Mouse (Mus musculus) midbrain, embryonic 11.5 days (tissue): ENCODE data around the gene Hk1. TPM values are rescaled to one million over a fixed set of nuclear protein-coding genes. Genes with fewer than 3 reads are reported as not detected.

Source experiments
- ATAC-seq: fragments of 200-750 bp; cut with Nextera tagmentation; 2 replicates; pipeline ENCODE4 v1.8.0; 2017; ENCODE audit warnings: moderate TSS enrichment, moderate library complexity; ENCODE audit not compliant: low FRiP score
- DNase-seq: peaks from one replicate; pipeline ENCODE4 v3.0.0; 2015; ENCODE audit warnings: low spot score; ENCODE audit errors: missing footprints
- H3K27ac ChIP-seq: fragments of 300-500 bp; sonication (generic); 2 replicates; pipeline ENCODE4 v1.5.1; 2014; ENCODE audit warnings: low read depth, low read length
- H3K27me3 ChIP-seq: fragments of 300-500 bp; sonication (generic); 2 replicates; pipeline ENCODE4 v1.6.1; 2014; ENCODE audit warnings: mild to moderate bottlenecking, low read length, moderate library complexity, mixed read lengths; ENCODE audit not compliant: control insufficient read depth, insufficient read depth
- H3K36me3 ChIP-seq: fragments of 300-500 bp; sonication (generic); 2 replicates; pipeline ENCODE4 v1.6.1; 2014; ENCODE audit warnings: mild to moderate bottlenecking, low read length, moderate library complexity, mixed read lengths; ENCODE audit not compliant: control insufficient read depth, insufficient read depth
- H3K4me1 ChIP-seq: fragments of 300-500 bp; sonication (generic); 2 replicates; pipeline ENCODE4 v1.6.1; 2014; ENCODE audit warnings: low read length; ENCODE audit not compliant: control insufficient read depth, insufficient read depth
- H3K4me2 ChIP-seq: fragments of 300-500 bp; sonication (generic); 2 replicates; pipeline ENCODE4 v1.6.1; 2014; ENCODE audit warnings: mild to moderate bottlenecking, moderate library complexity
- H3K4me3 ChIP-seq: fragments of 300-500 bp; sonication (generic); 2 replicates; pipeline ENCODE4 v1.5.1; 2014; ENCODE audit warnings: low read depth, low read length
- H3K9ac ChIP-seq: fragments of 300-500 bp; sonication (generic); 2 replicates; pipeline ENCODE4 v1.6.1; 2014; ENCODE audit warnings: low read length
- H3K9me3 ChIP-seq: fragments of 300-500 bp; sonication (generic); 2 replicates; pipeline ENCODE4 v1.6.1; 2016; ENCODE audit warnings: low read length; ENCODE audit not compliant: control insufficient read depth
- WGBS: fragments of 180-500 bp; shearing (Covaris S2); extraction: QIAGEN DNeasy Blood & Tissue Kit; methylation state at CpG from one replicate; pipeline ENCODE4 v1.1.7; 2014; 5-methylcytosine and 5-hydroxymethylcytosine counted together
- polyA plus RNA-seq: library from polyadenylated mRNA; unstranded; fragments of >200 nt; fragmentation: Nextera tagmentation; extraction: Ambion mirVana; gene quantifications from 2 replicates; pipeline ENCODE4 v1.2.1, GENCODE M21; 2014

Hk1 gene
- polyA plus RNA-seq, 1 experiment from 2014 or later: 23.4 TPM

DNA sequence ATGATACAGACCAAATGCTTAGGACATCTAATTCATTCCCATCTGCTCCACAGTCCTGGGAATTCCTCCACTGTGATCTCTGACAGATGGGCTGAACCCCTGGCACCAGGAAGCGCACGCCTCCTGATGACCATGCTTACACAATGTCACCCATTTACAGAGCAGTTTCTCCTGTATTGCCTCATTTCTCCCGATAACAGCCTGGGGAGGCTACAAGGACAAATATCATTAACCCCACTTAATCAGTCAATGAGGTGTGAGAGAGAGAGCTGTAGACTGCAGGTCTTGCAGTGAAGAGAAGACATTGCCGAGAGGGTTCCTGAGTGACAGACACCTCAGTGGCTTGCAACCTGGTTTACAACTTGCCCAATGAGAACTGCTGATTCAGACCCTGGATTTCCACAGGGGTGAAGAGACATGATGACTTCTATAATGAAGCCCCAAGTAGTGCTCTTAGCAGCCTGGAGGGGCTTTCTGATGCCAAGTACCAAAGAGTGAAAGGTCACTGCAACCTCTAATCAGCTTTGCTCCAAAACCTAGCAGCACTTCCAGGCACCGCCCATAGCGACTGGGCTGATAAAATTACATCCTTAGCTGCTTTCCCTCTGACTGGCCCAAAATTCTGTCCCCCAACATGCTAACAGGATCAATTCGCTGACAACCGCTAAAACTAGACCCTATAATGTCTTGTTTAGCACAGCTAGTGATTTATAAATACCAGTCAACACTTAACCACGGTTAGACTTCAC is 35.5 kb downstream of the Hk1 start:
- Histone ChIP-seq H3K27ac (no peak overlapping the region), H3K9ac (no peak overlapping the region), H3K27me3 (no peaks in the 10 kb centered on the region), H3K4me2 (no peak overlapping the region), H3K36me3 (no peaks in the 10 kb centered on the region), H3K9me3 (no peaks in the 10 kb centered on the region), H3K4me3 (no peak overlapping the region), H3K4me1 (peaks cover 8% of the 10 kb centered on the region)
- ATAC-seq (no peak), DNase-seq (no peak)
- WGBS: 82% methylated on average over 9 of the region's 9 CpGs

DNA sequence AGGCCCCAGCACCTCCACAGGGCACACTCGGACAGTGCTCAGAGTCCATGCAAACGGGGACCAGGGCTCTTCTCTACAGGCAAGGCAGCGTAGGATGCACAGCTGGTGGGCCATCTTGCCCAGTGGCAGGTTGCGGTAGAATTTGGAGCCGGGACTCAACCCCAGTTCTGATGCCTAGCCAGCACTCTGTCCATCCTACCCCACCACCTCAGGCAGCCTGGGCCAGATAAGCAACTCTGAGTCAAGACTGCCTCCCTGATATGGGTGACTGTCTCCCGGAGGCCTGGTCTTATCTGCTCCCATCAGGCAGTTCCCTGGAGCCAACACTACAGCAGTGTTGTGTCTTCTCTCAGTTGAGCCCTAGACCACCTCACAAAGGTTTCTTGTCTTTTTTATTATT is 37.2 kb downstream of the Hk1 start:
- Histone ChIP-seq H3K4me3 (no peak overlapping the region), H3K9me3 (no peaks in the 10 kb centered on the region), H3K4me1 (peaks cover 13% of the 10 kb centered on the region), H3K4me2 (no peak overlapping the region), H3K36me3 (no peaks in the 10 kb centered on the region), H3K27me3 (no peaks in the 10 kb centered on the region), H3K9ac (no peak overlapping the region), H3K27ac (no peak overlapping the region)
- DNase-seq (no peak), ATAC-seq (no peak)
- 82% methylated on average over 6 of the region's 6 CpGs for WGBS

DNA sequence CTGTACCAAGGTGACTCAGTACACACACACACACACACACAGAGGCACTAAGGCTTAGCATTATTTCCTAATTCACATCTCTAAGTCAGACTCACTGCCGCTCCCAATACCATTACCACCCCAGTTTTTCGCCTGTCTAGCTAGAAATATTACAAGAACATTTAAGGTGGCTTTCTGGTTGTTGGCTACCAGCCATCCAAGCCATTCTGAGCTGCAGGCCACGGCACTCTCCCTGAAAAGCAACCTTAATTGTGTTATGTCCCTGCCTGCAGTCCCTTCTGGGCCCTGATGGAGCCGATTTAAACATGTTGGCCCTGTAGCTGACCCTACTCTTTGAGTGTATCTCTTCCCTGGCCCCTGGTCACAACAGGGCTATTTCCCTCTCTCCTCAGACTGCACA is 37.8 kb downstream of the Hk1 start:
- peaks cover 15% of the 10 kb centered on the region for H3K4me1 ChIP-seq
- H3K4me2 ChIP-seq: no peak overlapping the region
- ATAC-seq: no peak
- H3K36me3 ChIP-seq: no peaks in the 10 kb centered on the region
- no peak for DNase-seq
- no peak overlapping the region for H3K9ac ChIP-seq
- no peak overlapping the region for H3K4me3 ChIP-seq
- 88% methylated on average over 4 of the region's 4 CpGs for WGBS
- H3K27ac ChIP-seq: no peak overlapping the region
- no peaks in the 10 kb centered on the region for H3K27me3 ChIP-seq
- H3K9me3 ChIP-seq: no peaks in the 10 kb centered on the region

DNA sequence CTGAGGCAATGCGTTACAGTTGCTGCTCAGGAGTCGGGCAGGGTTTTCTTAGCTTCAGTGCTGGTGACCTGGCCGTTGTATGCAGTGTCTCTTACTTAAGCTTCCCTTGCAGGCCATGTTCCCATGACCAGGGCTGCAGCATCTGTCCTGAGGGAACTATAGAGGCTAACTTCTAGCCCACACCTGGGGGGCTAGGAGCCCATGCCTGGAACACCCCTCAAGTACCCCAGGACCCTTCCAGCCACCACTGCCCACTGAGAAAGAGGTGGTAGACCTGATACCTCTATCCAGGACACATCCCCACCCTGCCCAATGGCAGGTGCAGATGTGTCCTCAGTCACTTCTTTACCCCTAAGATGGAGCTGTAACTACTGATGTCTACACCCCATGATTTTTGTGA is 38.7 kb downstream of the Hk1 start:
- H3K4me1 ChIP-seq: peaks cover 19% of the 10 kb centered on the region
- peak overlapping the region; percentile 55 for H3K4me3 ChIP-seq
- ATAC-seq (no peak), DNase-seq (no peak)
- no peaks in the 10 kb centered on the region for H3K27me3 ChIP-seq
- H3K36me3 ChIP-seq: no peaks in the 10 kb centered on the region
- no peak overlapping the region for H3K27ac ChIP-seq
- WGBS: 29% methylated on average over 3 of the region's 3 CpGs
- H3K9ac ChIP-seq: peak overlapping the region; percentile 67
- no peaks in the 10 kb centered on the region for H3K9me3 ChIP-seq
- peak overlapping the region; percentile 73 for H3K4me2 ChIP-seq

DNA sequence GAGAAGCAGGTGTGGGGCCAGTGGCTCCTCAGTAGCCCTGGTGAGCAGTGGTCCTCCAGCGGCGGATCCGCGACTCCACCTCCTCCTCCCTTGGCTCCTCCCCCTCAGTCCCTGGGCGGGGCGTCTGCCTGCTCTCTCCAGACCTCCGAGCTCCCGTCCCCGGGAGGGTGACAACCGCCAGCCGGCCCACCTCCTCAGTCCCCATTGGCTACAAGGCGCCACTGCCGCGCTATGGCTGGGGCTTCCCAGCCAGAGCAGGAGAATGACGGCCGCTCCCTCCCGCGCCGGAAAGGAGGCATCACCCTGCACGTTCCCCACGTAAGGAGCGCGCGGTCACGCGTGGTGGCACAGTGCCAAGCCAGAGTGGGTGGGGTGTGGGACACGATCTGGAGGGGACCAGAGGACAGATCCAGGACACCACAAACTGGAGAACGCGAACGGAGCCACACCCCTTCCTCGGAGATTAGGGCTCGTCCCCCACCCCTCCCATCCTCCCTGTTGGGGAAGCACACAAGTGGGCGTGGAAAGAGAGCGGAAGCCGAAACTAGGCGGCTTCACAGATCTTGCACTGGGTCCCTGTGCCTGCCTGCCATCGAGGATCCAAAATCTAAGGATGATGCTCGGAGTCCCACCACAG is 39.5 kb downstream of the Hk1 start:
- WGBS: under 1% methylated on average over 38 of the region's 38 CpGs
- peak overlapping the region; percentile 55 for H3K4me3 ChIP-seq
- no peaks in the 10 kb centered on the region for H3K9me3 ChIP-seq
- no peaks in the 10 kb centered on the region for H3K36me3 ChIP-seq
- H3K27ac ChIP-seq: peak overlapping the region; percentile 64
- peak overlapping the region; percentile 67 for H3K9ac ChIP-seq
- peaks cover 19% of the 10 kb centered on the region for H3K4me1 ChIP-seq
- DNase-seq (peak; percentile 100), ATAC-seq (peak; percentile 98)
- no peaks in the 10 kb centered on the region for H3K27me3 ChIP-seq
- peak overlapping the region; percentile 73 for H3K4me2 ChIP-seq

DNA sequence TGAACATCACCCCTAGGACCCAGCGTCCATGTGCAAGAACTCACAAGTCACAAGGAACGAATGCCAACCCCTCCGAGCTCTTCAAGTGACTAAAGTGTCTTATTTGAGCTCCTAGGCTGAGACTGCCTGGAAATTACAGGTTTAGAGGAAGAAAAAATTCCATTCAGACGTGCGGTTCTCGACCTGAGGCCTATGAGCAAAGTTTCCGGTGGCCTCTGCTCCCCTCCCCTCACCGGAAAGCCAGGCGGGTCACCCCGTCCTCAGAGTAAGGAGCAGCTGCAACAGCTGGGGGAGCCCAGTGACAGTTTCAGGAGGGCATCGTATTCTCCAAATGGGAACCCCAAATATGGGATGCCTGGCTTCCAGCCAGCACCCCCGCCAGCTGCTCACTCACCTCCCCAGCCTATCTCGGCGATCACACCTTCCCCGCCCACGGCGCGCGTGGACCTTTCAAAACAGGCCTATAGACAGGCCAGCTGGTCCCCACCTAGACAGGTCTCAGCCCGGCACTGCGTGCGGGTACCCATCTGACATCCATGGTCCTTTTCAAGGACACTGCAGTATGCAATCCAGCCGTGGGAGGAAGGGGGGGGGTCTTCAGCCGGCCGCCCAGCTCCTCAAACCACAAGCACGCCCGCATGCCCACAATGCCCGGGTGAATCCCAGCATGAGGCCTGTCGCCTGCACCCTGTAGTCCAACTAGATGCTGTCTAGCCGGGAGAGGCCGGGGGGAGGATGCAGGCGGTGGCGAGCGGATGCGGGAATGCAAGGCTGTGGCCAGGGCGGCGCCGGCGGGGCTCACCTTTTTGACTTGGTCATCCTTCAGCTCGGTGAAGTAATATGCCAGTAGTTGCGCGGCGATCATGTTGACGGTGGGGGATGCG is 40.3 kb downstream of the Hk1 start:
- H3K9me3 ChIP-seq: no peaks in the 10 kb centered on the region
- ATAC-seq (peak; percentile 59), DNase-seq (no peak)
- H3K4me2 ChIP-seq: peak overlapping the region; percentile 73
- H3K4me3 ChIP-seq: peak overlapping the region; percentile 55
- H3K4me1 ChIP-seq: peaks cover 19% of the 10 kb centered on the region
- no peaks in the 10 kb centered on the region for H3K36me3 ChIP-seq
- peak overlapping the region; percentile 50 for H3K9ac ChIP-seq
- H3K27ac ChIP-seq: no peak overlapping the region
- no peaks in the 10 kb centered on the region for H3K27me3 ChIP-seq
- 4% methylated on average over 45 of the region's 45 CpGs for WGBS

DNA sequence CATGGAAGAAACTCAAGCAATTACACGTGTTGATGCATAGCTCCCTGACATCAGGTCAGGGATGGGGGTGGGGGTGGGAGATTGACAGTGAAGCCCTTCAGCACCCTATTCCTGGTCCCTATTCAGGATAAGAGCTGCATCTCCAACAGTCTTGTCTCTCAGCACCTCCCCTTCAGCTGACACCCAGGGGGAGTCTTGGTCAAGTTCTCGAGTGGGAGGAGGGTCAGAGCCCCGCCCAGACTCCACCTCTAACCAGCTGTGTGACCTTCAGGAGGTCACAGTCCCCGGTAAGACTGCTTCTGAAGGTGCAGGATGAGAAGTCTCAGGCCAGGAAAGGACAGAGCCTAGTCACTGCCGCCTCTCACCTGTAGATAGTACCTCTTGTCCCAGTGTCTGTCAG is 41.1 kb downstream of the Hk1 start:
- Histone ChIP-seq H3K27ac (no peak overlapping the region), H3K9ac (no peak overlapping the region), H3K36me3 (no peaks in the 10 kb centered on the region), H3K9me3 (no peaks in the 10 kb centered on the region), H3K4me2 (peak overlapping the region; percentile 73), H3K27me3 (no peaks in the 10 kb centered on the region), H3K4me1 (peaks cover 19% of the 10 kb centered on the region), H3K4me3 (no peak overlapping the region)
- WGBS: 28% methylated on average over 5 of the region's 5 CpGs
- DNase-seq: no peak
- ATAC-seq: no peak

DNA sequence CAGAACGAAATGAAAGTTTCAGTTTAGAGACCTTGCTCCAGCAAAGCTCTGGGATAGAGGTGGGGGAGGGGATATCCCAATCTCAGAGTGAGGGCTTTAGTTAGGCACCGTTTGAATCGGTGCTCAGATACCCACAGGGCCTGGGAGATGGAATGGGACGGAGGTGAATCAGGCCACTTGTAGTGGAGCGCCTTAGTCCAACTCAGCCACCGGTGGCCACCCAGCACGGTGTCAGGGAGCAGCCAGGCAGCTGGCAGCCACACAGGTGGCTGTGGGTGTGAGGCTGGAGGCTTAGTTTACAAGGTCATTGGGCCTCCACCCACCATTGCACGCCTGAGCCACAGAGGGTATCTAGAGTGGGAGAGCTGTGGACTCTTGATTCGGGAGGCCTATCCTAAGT is 41.5 kb downstream of the Hk1 start:
- DNase-seq: no peak
- Histone ChIP-seq H3K9me3 (no peaks in the 10 kb centered on the region), H3K4me2 (no peak overlapping the region), H3K9ac (no peak overlapping the region), H3K4me3 (no peak overlapping the region), H3K4me1 (peaks cover 19% of the 10 kb centered on the region), H3K36me3 (no peaks in the 10 kb centered on the region), H3K27ac (no peak overlapping the region), H3K27me3 (no peaks in the 10 kb centered on the region)
- 23% methylated on average over 9 of the region's 9 CpGs for WGBS
- ATAC-seq: no peak
